Mouse (Mus musculus) MEL (cell line): Measurements from ENCODE around the gene Gli3.

Source experiments
- ELF1 ChIP-seq: IDR thresholded peaks from 2 replicates; pipeline ENCODE4 v1.6.1; 2014; ENCODE audit warnings: low read depth, mild to moderate bottlenecking, inconsistent platforms, low read length, improper control_type of control experiment, moderate library complexity
- ETS1 ChIP-seq: IDR thresholded peaks from 2 replicates; pipeline ENCODE4 v1.6.1; 2012; ENCODE audit warnings: low read depth, mild to moderate bottlenecking, inconsistent platforms, low read length, improper control_type of control experiment, moderate library complexity
- POLR2A ChIP-seq, 2 experiments: IDR thresholded peaks; 2 replicates each; pipeline ENCODE4 v1.6.1; 2011 to 2012; ENCODE audit warnings: low read length in 2 of 2, mild to moderate bottlenecking in 2 of 2, control low read depth in 1 of 2, improper control_type of control experiment in 1 of 2, low read depth in 1 of 2, moderate library complexity in 1 of 2; ENCODE audit not compliant: control insufficient read depth in 1 of 2, insufficient read depth in 1 of 2, poor library complexity in 1 of 2
- POLR2AphosphoS2 ChIP-seq: IDR thresholded peaks from 2 replicates; pipeline ENCODE4 v1.6.1; 2011; ENCODE audit warnings: low read length, improper control_type of control experiment
- POLR2AphosphoS5 ChIP-seq: IDR thresholded peaks from 2 replicates; pipeline ENCODE4 v1.6.1; 2012; ENCODE audit warnings: low read depth, borderline replicate concordance, mild to moderate bottlenecking, inconsistent platforms, low read length, moderate library complexity, mixed read lengths
- RCOR1 ChIP-seq: IDR thresholded peaks from 2 replicates; pipeline ENCODE4 v1.6.1; 2012; ENCODE audit warnings: low read depth, mild to moderate bottlenecking, inconsistent platforms, low read length, improper control_type of control experiment
- ZC3H11A ChIP-seq: IDR thresholded peaks from 2 replicates; pipeline ENCODE4 v1.6.1; 2012; ENCODE audit warnings: low read depth, mild to moderate bottlenecking, inconsistent platforms, low read length, improper control_type of control experiment

GRCm38 (mm10) chr13:15549466-15549865 is 86.4 kb downstream of the Gli3 start:
- no peak for TF ChIP-seq ETS1
- TF ChIP-seq POLR2AphosphoS5: no peak
- no peak for TF ChIP-seq ZC3H11A
- TF ChIP-seq POLR2AphosphoS2: no peak
- no peak for TF ChIP-seq RCOR1
- no peak for TF ChIP-seq ELF1
- TF ChIP-seq POLR2A (IDR thresholded peaks at IDR 0.05; ENCODE audit: control insufficient read depth in 1 of 2, insufficient read depth in 1 of 2, low read depth in 1 of 2, low read length in 2 of 2, poor library complexity in 1 of 2): no peak
